Mouse (Mus musculus): ENCODE data around the gene Trnt1. TPM values are rescaled to one million over a fixed set of nuclear protein-coding genes. Genes with fewer than 3 reads are reported as not detected.

Trnt1 gene
- polyA plus RNA-seq, 1 experiment from 2014 or later: 59.8 TPM

DNA sequence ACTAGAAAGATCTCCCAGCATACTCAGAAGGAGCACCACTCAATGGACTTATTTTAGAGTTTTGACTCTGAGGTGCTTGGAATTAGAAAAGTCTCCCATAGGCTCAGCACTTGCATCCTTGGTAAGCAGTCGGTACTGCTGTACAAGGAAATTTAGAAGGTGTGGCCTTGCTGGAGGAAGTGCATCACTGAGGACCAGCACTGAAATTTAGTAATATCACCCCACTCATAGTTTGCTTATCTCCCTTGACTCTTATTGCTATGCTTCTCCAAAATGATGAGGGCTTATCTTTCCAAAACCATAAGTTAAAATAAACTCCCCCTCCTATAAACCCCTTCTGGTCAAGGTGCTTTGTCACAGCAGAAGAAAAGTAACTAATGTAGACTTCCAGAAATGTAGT is 7.4 kb upstream of the Trnt1 start:
- no peaks in the 10 kb centered on the region for H3K4me1 ChIP-seq (ENCODE audit: control insufficient read depth, insufficient read depth, low read length)
- H3K9ac ChIP-seq (replicated peaks; ENCODE audit: low read depth, low read length): no peak overlapping the region
- 68% methylated on average over 1 of the region's 1 CpGs for WGBS
- H3K27me3 ChIP-seq (ENCODE audit: control insufficient read depth, insufficient read depth, low read length): no peaks in the 10 kb centered on the region
- H3K27ac ChIP-seq (ENCODE audit: low read length): no peak overlapping the region
- ATAC-seq (ENCODE audit: insufficient number of reproducible peaks, insufficient read depth, low FRiP score, low read depth): no peak
- no peaks in the 10 kb centered on the region for H3K9me3 ChIP-seq (ENCODE audit: control insufficient read depth, low read depth, low read length)
- H3K36me3 ChIP-seq (ENCODE audit: control insufficient read depth, insufficient read depth, low read length): no peaks in the 10 kb centered on the region
- H3K4me3 ChIP-seq (ENCODE audit: low read depth, low read length): no peak overlapping the region
- H3K4me2 ChIP-seq (replicated peaks; ENCODE audit: low read depth, low read length): no peak overlapping the region

DNA sequence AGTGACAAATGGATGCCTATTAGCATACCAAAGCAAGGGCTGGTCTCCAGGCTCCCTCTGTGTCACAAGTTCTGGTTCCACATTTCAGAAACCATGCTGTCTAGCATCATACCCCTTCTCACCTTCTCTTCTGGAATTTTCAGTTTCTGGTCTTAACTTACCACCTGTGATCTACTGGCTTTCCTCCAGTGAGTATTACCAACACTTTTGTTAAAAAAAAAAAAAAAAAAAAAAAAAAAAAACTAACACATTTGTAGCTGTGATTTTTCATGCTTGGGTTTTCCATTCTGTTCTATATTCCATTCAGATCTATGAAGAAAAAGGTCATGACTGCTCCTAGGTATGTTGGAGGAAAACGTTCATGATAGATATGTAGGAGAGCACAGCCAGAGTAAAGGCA is 3.0 kb upstream of the Trnt1 start:
- Histone ChIP-seq H3K36me3 (ENCODE audit: control insufficient read depth, insufficient read depth, low read length) (no peaks in the 10 kb centered on the region), H3K9ac (replicated peaks; ENCODE audit: low read depth, low read length) (no peak overlapping the region), H3K27ac (ENCODE audit: low read length) (no peak overlapping the region), H3K4me1 (ENCODE audit: control insufficient read depth, insufficient read depth, low read length) (0 out of 2 replicates have a peak, but pooled peaks cover 5% of the 10 kb centered on the region), H3K4me2 (replicated peaks; ENCODE audit: low read depth, low read length) (no peak overlapping the region), H3K9me3 (ENCODE audit: control insufficient read depth, low read depth, low read length) (no peaks in the 10 kb centered on the region), H3K27me3 (ENCODE audit: control insufficient read depth, insufficient read depth, low read length) (no peaks in the 10 kb centered on the region), H3K4me3 (ENCODE audit: low read depth, low read length) (no peak overlapping the region)
- no peak for ATAC-seq (ENCODE audit: insufficient number of reproducible peaks, insufficient read depth, low FRiP score, low read depth)
- WGBS: 83% methylated on average over 1 of the region's 1 CpGs

DNA sequence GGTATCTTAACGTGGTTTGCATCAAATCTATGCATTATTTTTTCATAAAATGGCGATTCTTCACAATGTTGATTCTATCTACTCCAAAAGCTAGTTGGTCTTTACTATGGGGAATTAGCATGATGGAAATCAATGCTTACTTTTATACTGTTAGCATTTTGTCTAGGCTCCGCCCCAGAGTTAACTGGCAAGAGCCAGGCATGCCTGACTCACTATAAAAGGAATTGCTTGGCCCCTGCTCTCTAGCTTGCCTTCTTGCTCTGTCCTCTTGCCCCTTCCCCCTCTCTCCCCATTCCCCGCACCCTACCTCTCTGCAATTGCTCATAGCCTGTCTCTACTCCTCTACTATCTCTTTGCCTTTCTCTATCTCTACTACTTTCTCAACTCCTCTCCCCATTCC is 2.1 kb upstream of the Trnt1 start:
- whole genome bisulfite sequencing: 80% methylated on average over 4 of the region's 4 CpGs

DNA sequence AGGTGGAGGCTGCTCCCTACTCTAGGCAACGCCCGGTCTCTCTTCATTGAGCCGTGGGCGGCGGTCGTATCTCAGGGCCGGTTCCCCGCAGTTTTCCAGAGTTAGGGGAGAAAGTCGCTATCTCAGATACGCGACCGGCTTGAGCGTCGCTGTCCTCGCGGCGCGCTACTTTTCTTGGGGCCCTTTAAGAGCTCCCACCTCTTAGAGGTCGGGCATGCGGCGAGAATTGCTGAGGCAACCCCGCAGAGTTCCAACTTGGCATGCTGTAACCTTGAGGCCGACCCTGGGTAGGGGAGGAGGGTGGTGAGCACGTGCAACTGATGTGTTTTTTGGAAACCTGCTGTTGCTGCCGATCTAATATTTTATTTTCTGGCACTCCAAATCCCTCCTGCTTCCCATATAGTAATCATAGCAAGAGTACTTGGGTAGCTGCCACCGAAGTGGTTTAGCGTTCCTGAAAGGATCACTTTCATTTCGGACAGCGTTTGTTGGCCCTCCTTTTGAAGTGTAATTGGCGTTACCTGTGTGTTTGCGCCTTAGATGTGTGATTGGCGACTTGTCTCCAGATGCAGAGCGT is 458 bp downstream of the Trnt1 start:
- 1% methylated on average over 33 of the region's 33 CpGs for WGBS
- peaks cover 17% of the 10 kb centered on the region for H3K36me3 ChIP-seq (ENCODE audit: control insufficient read depth, insufficient read depth, low read length)
- peak overlapping the region; percentile 71 for H3K9ac ChIP-seq (replicated peaks; ENCODE audit: low read depth, low read length)
- peak; percentile 76 for ATAC-seq (ENCODE audit: insufficient number of reproducible peaks, insufficient read depth, low FRiP score, low read depth)
- peak overlapping the region; percentile 48; the same call in 1 of the 2 replicates for H3K27ac ChIP-seq (ENCODE audit: low read length)
- H3K27me3 ChIP-seq (ENCODE audit: control insufficient read depth, insufficient read depth, low read length): no peaks in the 10 kb centered on the region
- H3K9me3 ChIP-seq (ENCODE audit: control insufficient read depth, low read depth, low read length): no peaks in the 10 kb centered on the region
- H3K4me3 ChIP-seq (ENCODE audit: low read depth, low read length): peak overlapping the region; percentile 82
- H3K4me1 ChIP-seq (ENCODE audit: control insufficient read depth, insufficient read depth, low read length): 0 out of 2 replicates have a peak, but pooled peaks cover 5% of the 10 kb centered on the region
- peak overlapping the region; percentile 80 for H3K4me2 ChIP-seq (replicated peaks; ENCODE audit: low read depth, low read length)

More for the DNA sequence above, 2.1 kb upstream of the Trnt1 start:
- H3K4me1 ChIP-seq (ENCODE audit: control insufficient read depth, insufficient read depth, low read length): 0 out of 2 replicates have a peak, but pooled peaks cover 5% of the 10 kb centered on the region
- no peak overlapping the region for H3K4me2 ChIP-seq (replicated peaks; ENCODE audit: low read depth, low read length)
- ATAC-seq (ENCODE audit: insufficient number of reproducible peaks, insufficient read depth, low FRiP score, low read depth): no peak
- no peaks in the 10 kb centered on the region for H3K27me3 ChIP-seq (ENCODE audit: control insufficient read depth, insufficient read depth, low read length)
- H3K9me3 ChIP-seq (ENCODE audit: control insufficient read depth, low read depth, low read length): no peaks in the 10 kb centered on the region
- no peak overlapping the region for H3K27ac ChIP-seq (ENCODE audit: low read length)
- H3K9ac ChIP-seq (replicated peaks; ENCODE audit: low read depth, low read length): no peak overlapping the region
- no peak overlapping the region for H3K4me3 ChIP-seq (ENCODE audit: low read depth, low read length)
- H3K36me3 ChIP-seq (ENCODE audit: control insufficient read depth, insufficient read depth, low read length): no peaks in the 10 kb centered on the region

DNA sequence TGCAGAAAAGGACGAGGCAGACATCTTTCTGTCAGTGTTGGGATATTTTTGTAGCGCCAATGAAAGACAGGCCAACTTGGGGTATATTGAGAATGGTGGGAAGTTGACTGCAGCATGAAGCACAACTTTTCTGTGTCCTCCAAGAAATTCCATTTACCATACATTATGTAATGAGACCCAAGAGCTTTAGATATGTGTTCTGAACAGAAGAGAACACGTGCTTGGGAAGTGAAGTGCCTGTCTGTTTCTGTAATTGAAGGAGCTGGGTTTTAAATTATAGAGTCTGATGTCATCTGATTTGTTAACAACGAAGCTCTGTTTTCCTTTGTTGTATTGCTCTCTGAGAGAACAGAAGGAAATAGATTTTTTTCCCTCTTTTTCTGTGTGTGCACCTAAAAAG is 1.1 kb downstream of the Trnt1 start:
- H3K9ac ChIP-seq (replicated peaks; ENCODE audit: low read depth, low read length): no peak overlapping the region
- H3K27ac ChIP-seq (ENCODE audit: low read length): no peak overlapping the region
- peak overlapping the region; percentile 80 for H3K4me2 ChIP-seq (replicated peaks; ENCODE audit: low read depth, low read length)
- H3K4me3 ChIP-seq (ENCODE audit: low read depth, low read length): peak overlapping the region; percentile 82
- peaks cover 18% of the 10 kb centered on the region for H3K36me3 ChIP-seq (ENCODE audit: control insufficient read depth, insufficient read depth, low read length)
- WGBS: 52% methylated on average over 4 of the region's 4 CpGs
- H3K4me1 ChIP-seq (ENCODE audit: control insufficient read depth, insufficient read depth, low read length): 0 out of 2 replicates have a peak, but pooled peaks cover 5% of the 10 kb centered on the region
- no peaks in the 10 kb centered on the region for H3K27me3 ChIP-seq (ENCODE audit: control insufficient read depth, insufficient read depth, low read length)
- no peak for ATAC-seq (ENCODE audit: insufficient number of reproducible peaks, insufficient read depth, low FRiP score, low read depth)
- no peaks in the 10 kb centered on the region for H3K9me3 ChIP-seq (ENCODE audit: control insufficient read depth, low read depth, low read length)

DNA sequence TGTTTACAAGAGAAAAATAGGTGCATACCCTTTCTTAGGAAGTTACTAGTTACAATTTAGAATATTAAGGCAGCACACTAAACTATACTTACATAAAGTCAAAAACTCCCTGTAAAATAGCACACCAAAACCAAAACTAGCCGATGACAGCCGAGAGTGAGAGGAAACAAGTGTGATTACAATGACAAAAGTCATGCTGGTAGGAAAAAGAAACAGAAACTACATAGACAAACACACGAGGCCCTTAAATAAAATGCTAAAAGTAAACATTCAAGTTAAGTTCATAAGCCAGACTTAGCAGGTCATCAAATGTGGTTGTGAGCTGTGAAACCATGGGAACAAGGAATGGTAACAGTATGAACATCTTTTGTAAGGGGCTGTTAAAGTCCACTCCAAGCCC is 18.2 kb downstream of the Trnt1 start:
- no peak for ATAC-seq (ENCODE audit: insufficient number of reproducible peaks, insufficient read depth, low FRiP score, low read depth)
- H3K9me3 ChIP-seq (ENCODE audit: control insufficient read depth, low read depth, low read length): no peaks in the 10 kb centered on the region
- no peak overlapping the region for H3K4me2 ChIP-seq (replicated peaks; ENCODE audit: low read depth, low read length)
- no peaks in the 10 kb centered on the region for H3K27me3 ChIP-seq (ENCODE audit: control insufficient read depth, insufficient read depth, low read length)
- H3K36me3 ChIP-seq (ENCODE audit: control insufficient read depth, insufficient read depth, low read length): peaks cover 17% of the 10 kb centered on the region; the same call in 1 of the 2 replicates
- H3K9ac ChIP-seq (replicated peaks; ENCODE audit: low read depth, low read length): no peak overlapping the region
- WGBS: 86% methylated on average over 3 of the region's 3 CpGs
- no peaks in the 10 kb centered on the region for H3K4me1 ChIP-seq (ENCODE audit: control insufficient read depth, insufficient read depth, low read length)
- no peak overlapping the region for H3K4me3 ChIP-seq (ENCODE audit: low read depth, low read length)
- H3K27ac ChIP-seq (ENCODE audit: low read length): no peak overlapping the region

DNA sequence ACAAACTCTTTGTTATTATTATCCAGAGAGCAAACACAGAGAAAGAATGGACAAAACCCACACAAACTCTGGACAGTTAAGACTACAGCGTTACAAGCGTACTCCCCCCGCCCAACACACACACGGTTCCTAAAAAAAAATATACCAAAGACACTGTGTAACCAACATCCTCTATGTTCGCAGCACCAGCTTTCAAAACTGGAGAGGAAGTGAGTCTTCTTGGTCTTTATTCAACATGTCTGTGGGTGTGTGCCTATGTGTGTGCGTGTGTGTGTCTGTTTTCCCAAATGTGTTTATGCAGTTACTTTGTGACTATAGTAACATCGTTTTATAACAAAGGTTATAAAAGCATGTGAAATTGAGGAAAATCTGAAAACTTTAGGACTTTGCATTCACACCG is 22.5 kb downstream of the Trnt1 start:
- no peak for ATAC-seq (ENCODE audit: insufficient number of reproducible peaks, insufficient read depth, low FRiP score, low read depth)
- Histone ChIP-seq H3K9ac (replicated peaks; ENCODE audit: low read depth, low read length) (no peak overlapping the region), H3K4me2 (replicated peaks; ENCODE audit: low read depth, low read length) (no peak overlapping the region), H3K27ac (ENCODE audit: low read length) (no peak overlapping the region), H3K36me3 (ENCODE audit: control insufficient read depth, insufficient read depth, low read length) (peaks cover 21% of the 10 kb centered on the region), H3K4me1 (ENCODE audit: control insufficient read depth, insufficient read depth, low read length) (no peaks in the 10 kb centered on the region), H3K27me3 (ENCODE audit: control insufficient read depth, insufficient read depth, low read length) (no peaks in the 10 kb centered on the region), H3K4me3 (ENCODE audit: low read depth, low read length) (no peak overlapping the region), H3K9me3 (ENCODE audit: control insufficient read depth, low read depth, low read length) (no peaks in the 10 kb centered on the region)
- 87% methylated on average over 8 of the region's 8 CpGs for WGBS

DNA sequence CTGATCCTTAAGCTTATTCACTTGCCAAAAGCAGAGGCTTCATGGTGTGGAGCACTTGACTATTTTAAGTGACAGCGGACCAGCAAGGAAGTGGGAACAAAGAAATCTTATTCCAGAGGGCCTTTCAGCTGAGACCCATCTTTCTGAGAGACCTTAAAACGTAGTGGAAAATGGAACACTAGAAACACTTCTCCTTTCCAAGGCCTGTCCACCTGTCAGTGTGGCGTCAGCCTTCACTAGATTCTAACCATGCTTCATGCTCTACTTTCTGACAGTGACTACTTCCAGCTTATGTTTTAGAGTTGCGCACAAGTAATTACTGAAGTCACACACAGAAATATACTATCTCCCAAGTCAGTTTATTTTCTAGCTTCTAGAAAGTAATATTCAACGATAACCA is 23.6 kb downstream of the Trnt1 start:
- no peak for ATAC-seq (ENCODE audit: insufficient number of reproducible peaks, insufficient read depth, low FRiP score, low read depth)
- WGBS: 94% methylated on average over 5 of the region's 5 CpGs
- no peak overlapping the region for H3K27ac ChIP-seq (ENCODE audit: low read length)
- no peaks in the 10 kb centered on the region for H3K9me3 ChIP-seq (ENCODE audit: control insufficient read depth, low read depth, low read length)
- H3K9ac ChIP-seq (replicated peaks; ENCODE audit: low read depth, low read length): no peak overlapping the region
- H3K27me3 ChIP-seq (ENCODE audit: control insufficient read depth, insufficient read depth, low read length): no peaks in the 10 kb centered on the region
- no peak overlapping the region for H3K4me3 ChIP-seq (ENCODE audit: low read depth, low read length)
- H3K36me3 ChIP-seq (ENCODE audit: control insufficient read depth, insufficient read depth, low read length): peaks cover 21% of the 10 kb centered on the region
- H3K4me1 ChIP-seq (ENCODE audit: control insufficient read depth, insufficient read depth, low read length): no peaks in the 10 kb centered on the region
- no peak overlapping the region for H3K4me2 ChIP-seq (replicated peaks; ENCODE audit: low read depth, low read length)

DNA sequence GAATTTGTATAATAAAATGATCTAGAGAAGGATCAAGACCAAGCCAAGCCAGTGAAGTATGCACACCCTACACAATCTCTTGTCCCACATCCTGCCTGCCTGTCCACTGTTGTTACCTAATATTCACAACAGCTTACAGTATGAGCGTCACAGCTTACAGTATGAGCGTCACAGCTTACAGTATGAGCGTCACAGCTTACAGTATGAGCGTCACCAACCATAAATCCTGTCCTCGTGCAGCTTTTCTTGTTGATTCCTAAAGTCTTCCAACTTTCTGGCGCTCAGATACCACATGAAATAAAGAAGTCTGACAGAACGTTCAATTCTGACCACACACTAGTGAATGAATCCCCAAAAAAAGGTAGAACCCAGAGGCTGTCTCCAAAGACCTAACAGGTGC is 24.2 kb downstream of the Trnt1 start:
- Histone ChIP-seq H3K9me3 (ENCODE audit: control insufficient read depth, low read depth, low read length) (no peaks in the 10 kb centered on the region), H3K4me1 (ENCODE audit: control insufficient read depth, insufficient read depth, low read length) (no peaks in the 10 kb centered on the region), H3K4me2 (replicated peaks; ENCODE audit: low read depth, low read length) (no peak overlapping the region), H3K9ac (replicated peaks; ENCODE audit: low read depth, low read length) (no peak overlapping the region), H3K27ac (ENCODE audit: low read length) (no peak overlapping the region), H3K27me3 (ENCODE audit: control insufficient read depth, insufficient read depth, low read length) (no peaks in the 10 kb centered on the region), H3K36me3 (ENCODE audit: control insufficient read depth, insufficient read depth, low read length) (peaks cover 21% of the 10 kb centered on the region), H3K4me3 (ENCODE audit: low read depth, low read length) (no peak overlapping the region)
- ATAC-seq (ENCODE audit: insufficient number of reproducible peaks, insufficient read depth, low FRiP score, low read depth): no peak
- 96% methylated on average over 7 of the region's 7 CpGs for WGBS
